Mouse (Mus musculus) kidney, adult 8-10 months (tissue): ENCODE results near the gene Ddost.
"Not testable (repeated sequence)": the region's sequence is repeated elsewhere in the genome, so short reads cannot be mapped to it uniquely, and the experiment has no call there.

Experiments used
- DNase-seq, 2 experiments: peaks; one replicate each; pipeline ENCODE4 v3.0.0; 2022

The Ddost gene

GRCm38 (mm10) chr4:138312105-138312504 is 7.6 kb downstream of the Ddost start:
- no peak for DNase-seq

GRCm38 (mm10) chr4:138313021-138313420 is 8.5 kb downstream of the Ddost start:
- no peak for DNase-seq

- no peak for DNase-seq
These were observed 9.3 kb downstream of the Ddost start for GRCm38 (mm10) chr4:138313795-138314194.

- DNase-seq: no peak
These were observed 11.3 kb downstream of the Ddost start for GRCm38 (mm10) chr4:138315781-138316180.

- DNase-seq: no peak
These were observed 11.8 kb downstream of the Ddost start for GRCm38 (mm10) chr4:138316369-138316768.

GRCm38 (mm10) chr4:138318509-138319266 is 14.2 kb downstream of the Ddost start:
- DNase-seq: peak in 1 of 2 experiments; percentile 47

- DNase-seq: peak; percentile 80 to 90
These were observed 15.0 kb downstream of the Ddost start for GRCm38 (mm10) chr4:138319508-138319907.

- DNase-seq: no peak
These were observed 16.2 kb downstream of the Ddost start for GRCm38 (mm10) chr4:138320711-138321110.

GRCm38 (mm10) chr4:138321488-138321887 is 17.0 kb downstream of the Ddost start:
- DNase-seq: no peak

GRCm38 (mm10) chr4:138322692-138323091 is 18.2 kb downstream of the Ddost start:
- no peak for DNase-seq

- DNase-seq: no peak
These were observed 19.2 kb downstream of the Ddost start for GRCm38 (mm10) chr4:138323753-138324152.

- DNase-seq: no peak
These were observed 19.9 kb downstream of the Ddost start for GRCm38 (mm10) chr4:138324451-138324850.

GRCm38 (mm10) chr4:138325466-138326076 is 21.0 kb downstream of the Ddost start:
- DNase-seq: peak; percentile 98 to 99

- DNase-seq: peak; percentile 93 to 97
These were observed 21.7 kb downstream of the Ddost start, which contains the start of gene Pink1 for GRCm38 (mm10) chr4:138326077-138326695. Pink1 (minus strand) TSS chr4:138326307.

GRCm38 (mm10) chr4:138327155-138327554 is 22.6 kb downstream of the Ddost start:
- not testable (repeated sequence) for DNase-seq

- DNase-seq: no peak
These were observed 23.5 kb downstream of the Ddost start for GRCm38 (mm10) chr4:138327891-138328470.

- no peak for DNase-seq
These were observed 25.7 kb downstream of the Ddost start for GRCm38 (mm10) chr4:138330264-138330671.

GRCm38 (mm10) chr4:138331647-138332046 is 27.1 kb downstream of the Ddost start:
- no peak for DNase-seq

GRCm38 (mm10) chr4:138333135-138333534 is 28.6 kb downstream of the Ddost start:
- DNase-seq: no peak

GRCm38 (mm10) chr4:138335036-138335435 is 30.5 kb downstream of the Ddost start:
- no peak for DNase-seq

GRCm38 (mm10) chr4:138335648-138336047 is 31.1 kb downstream of the Ddost start:
- DNase-seq: no peak

GRCm38 (mm10) chr4:138336876-138337275 is 32.3 kb downstream of the Ddost start:
- DNase-seq: no peak

- DNase-seq: no peak
These were observed 32.8 kb downstream of the Ddost start for GRCm38 (mm10) chr4:138337341-138337740.
